Mouse (Mus musculus) midbrain, embryonic 10.5 days (tissue): ENCODE measurements around the gene Naa38. TPM values are rescaled to one million over a fixed set of nuclear protein-coding genes. Genes with fewer than 3 reads are reported as not detected.
A peak's percentile ranks its signal among the peaks of the same experiment; 100 is the strongest.
"Not testable (repeated sequence)": the region's sequence is repeated elsewhere in the genome, so short reads cannot be mapped to it uniquely, and the experiment has no call there.

Experiments used
- DNase-seq: peaks from one replicate; pipeline ENCODE4 v3.0.0-alpha.2; 2017; ENCODE audit warnings: low spot score
- H3K27ac ChIP-seq: fragments of 300-500 bp; sonication (generic); replicated peaks from 2 replicates; pipeline ENCODE4 v1.5.1; 2016; ENCODE audit warnings: mild to moderate bottlenecking
- H3K27me3 ChIP-seq: fragments of 300-500 bp; sonication (generic); 2 replicates; pipeline ENCODE4 v1.6.1; 2016; ENCODE audit warnings: low read depth, mild to moderate bottlenecking; ENCODE audit not compliant: poor library complexity, severe bottlenecking
- H3K36me3 ChIP-seq: fragments of 300-500 bp; sonication (generic); 2 replicates; pipeline ENCODE4 v1.6.1; 2016; ENCODE audit warnings: mild to moderate bottlenecking, moderate library complexity
- H3K4me1 ChIP-seq: fragments of 300-500 bp; sonication (generic); 2 replicates; pipeline ENCODE4 v1.6.1; 2016
- H3K4me3 ChIP-seq: fragments of 300-500 bp; sonication (generic); 2 replicates; pipeline ENCODE4 v1.5.1; 2016; ENCODE audit warnings: mild to moderate bottlenecking, moderate library complexity
- H3K9me3 ChIP-seq: fragments of 300-500 bp; sonication (generic); replicated peaks from 2 replicates; pipeline ENCODE4 v1.6.1; 2016; ENCODE audit warnings: mild to moderate bottlenecking
- WGBS: fragments of 180-500 bp; shearing (Covaris S2); methylation state at CpG from one replicate; pipeline ENCODE4 v1.1.7; 2016; 5-methylcytosine and 5-hydroxymethylcytosine counted together
- polyA plus RNA-seq: library from polyadenylated mRNA; unstranded; fragments of >200 nt; fragmentation: Nextera tagmentation; extraction: Ambion mirVana; gene quantifications from 2 replicates; pipeline ENCODE4 v1.2.1, GENCODE M21; 2016

The Naa38 gene
- polyA plus RNA-seq: 145 and 146 TPM in 2 replicates

DNA sequence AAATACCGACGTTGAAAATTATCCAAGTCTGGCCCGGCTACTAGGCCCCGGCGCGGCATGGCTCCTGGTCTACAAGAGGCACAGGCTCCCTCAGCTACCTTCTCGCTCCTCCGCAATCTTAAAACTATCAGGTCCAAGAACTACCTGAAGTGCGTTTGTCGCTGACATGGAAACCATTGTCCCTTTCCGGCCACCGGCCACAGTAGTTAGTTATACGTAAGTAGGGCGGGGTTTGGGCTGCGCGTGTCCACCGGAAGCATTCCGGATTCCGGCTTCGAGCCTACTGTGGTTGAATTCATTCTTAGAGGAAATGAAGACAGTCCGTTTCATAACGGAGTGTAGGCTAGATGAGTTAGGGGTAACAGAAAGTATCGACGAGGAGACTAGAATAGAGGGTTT lies at the start of gene Naa38, which contains the start of gene Cyb5d1:
Naa38 (plus strand) TSS at position 253 of the 399 bp plus-strand sequence.
Cyb5d1 (minus strand) TSS at position 397 of the 399 bp plus-strand sequence.
- Histone ChIP-seq H3K4me3 (peak within 1 kb of the TSS; percentile 63), H3K27ac (peak within 1 kb of the TSS; percentile 99), H3K4me1 (peaks cover 51% of the 10 kb centered on the region), H3K36me3 (peaks cover 21% of the 10 kb centered on the region), H3K27me3 (peaks cover 14% of the 10 kb centered on the region)
- WGBS: 2% methylated on average over 24 of the region's 24 CpGs
- peak; percentile 88 for DNase-seq
- not testable (repeated sequence) for H3K9me3 ChIP-seq

DNA sequence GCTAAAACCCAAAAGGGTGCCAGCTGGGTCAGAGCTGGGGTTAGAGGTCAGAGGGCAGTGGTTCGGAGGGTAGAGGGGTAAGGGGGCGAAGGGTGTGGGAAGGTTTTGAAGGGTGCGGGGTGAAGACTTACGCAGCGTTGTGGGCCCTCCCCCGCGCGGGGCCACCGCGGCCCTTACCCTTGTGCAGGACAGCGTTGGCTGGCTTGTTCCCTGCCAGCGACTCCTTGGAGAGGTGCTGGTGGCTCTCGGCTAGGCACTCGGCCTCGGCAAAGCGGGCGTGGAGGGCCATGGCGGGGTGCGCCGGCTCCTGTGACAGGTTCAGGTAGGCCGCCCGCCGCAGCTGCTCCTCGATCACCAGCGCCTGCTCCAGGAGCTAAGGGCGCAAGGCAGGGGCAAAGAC lies 48.8 kb upstream of the Naa38 start:
- Histone ChIP-seq H3K4me1 (peaks cover 5% of the 10 kb centered on the region; the same call in 1 of the 2 replicates), H3K4me3 (no peak overlapping the region), H3K27ac (no peak overlapping the region), H3K36me3 (peaks cover 90% of the 10 kb centered on the region), H3K27me3 (no peaks in the 10 kb centered on the region), H3K9me3 (no peaks in the 10 kb centered on the region)
- DNase-seq: no peak
- whole genome bisulfite sequencing: 85% methylated on average over 26 of the region's 26 CpGs

DNA sequence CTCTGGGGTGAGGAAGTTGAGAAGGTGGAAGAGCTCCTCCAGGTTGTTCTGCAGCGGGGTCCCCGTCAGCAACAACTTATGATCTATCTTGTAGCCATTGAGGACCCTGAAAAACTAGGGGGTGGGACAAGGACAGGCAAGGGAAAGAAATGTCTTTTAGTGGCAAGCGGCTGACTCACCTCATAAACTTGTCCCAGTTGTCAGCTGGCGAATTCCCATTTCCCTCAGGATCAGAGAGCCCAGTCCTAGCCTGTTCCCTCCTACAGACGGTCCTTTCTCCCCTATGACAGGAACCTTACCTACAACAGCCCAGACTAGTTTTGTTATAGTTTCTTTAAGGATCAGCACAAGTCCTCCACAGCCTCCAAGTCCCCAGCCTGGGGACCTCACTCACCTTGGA lies 38.7 kb upstream of the Naa38 start:
- H3K9me3 ChIP-seq: no peaks in the 10 kb centered on the region
- no peak for DNase-seq
- no peak overlapping the region for H3K4me3 ChIP-seq
- WGBS: 94% methylated on average over 5 of the region's 5 CpGs
- no peaks in the 10 kb centered on the region for H3K4me1 ChIP-seq
- H3K27me3 ChIP-seq: no peaks in the 10 kb centered on the region
- H3K27ac ChIP-seq: no peak overlapping the region
- peaks cover 99% of the 10 kb centered on the region for H3K36me3 ChIP-seq

DNA sequence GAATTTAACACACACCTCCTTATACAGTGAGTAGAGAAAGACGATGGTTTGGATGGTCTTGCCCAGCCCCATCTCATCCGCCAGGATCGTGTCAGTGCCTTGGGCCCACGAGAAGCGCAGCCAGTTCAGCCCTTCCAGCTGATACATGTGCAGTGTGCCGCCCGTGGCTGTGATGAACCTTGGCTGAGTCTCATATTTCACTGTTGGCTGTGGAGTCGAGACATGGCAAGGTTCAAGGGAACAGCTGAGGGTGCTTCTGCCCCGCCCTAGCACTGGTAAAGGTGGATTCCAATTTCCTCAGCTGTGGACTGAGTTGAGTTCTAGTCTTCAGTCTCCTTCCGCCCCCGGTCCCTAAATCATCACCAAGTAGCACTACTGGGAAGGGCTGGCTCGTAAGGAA lies 37.6 kb upstream of the Naa38 start:
- Histone ChIP-seq H3K9me3 (no peaks in the 10 kb centered on the region), H3K36me3 (peaks cover 99% of the 10 kb centered on the region), H3K27me3 (no peaks in the 10 kb centered on the region), H3K27ac (no peak overlapping the region), H3K4me3 (no peak overlapping the region), H3K4me1 (peaks cover 6% of the 10 kb centered on the region; the same call in 1 of the 2 replicates)
- 94% methylated on average over 12 of the region's 12 CpGs for WGBS
- DNase-seq: no peak

DNA sequence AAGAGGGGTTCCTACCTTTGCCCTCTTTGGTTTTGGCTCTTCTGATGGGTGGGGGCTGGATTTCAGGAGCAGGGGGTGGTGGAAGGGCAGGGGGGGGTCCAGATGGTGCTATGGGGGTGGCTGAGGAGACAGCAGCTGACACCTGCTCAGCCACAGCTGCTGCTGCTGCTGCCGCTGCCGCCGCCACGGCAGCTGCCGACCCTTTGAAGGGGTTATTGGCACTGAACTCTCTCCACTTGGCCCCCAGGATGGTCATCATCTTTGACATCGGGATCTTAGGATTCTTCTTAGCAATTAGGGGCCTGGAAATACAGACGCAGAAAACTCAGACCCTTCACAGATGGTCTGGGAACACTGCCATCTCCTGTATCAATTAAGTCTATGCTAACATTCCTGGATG lies 33.3 kb upstream of the Naa38 start:
- H3K27ac ChIP-seq: peak overlapping the region; percentile 2; the same call in 1 of the 2 replicates
- WGBS: 82% methylated on average over 7 of the region's 7 CpGs
- no peaks in the 10 kb centered on the region for H3K27me3 ChIP-seq
- H3K4me3 ChIP-seq: no peak overlapping the region
- no peak for DNase-seq
- H3K36me3 ChIP-seq: peaks cover 75% of the 10 kb centered on the region
- H3K4me1 ChIP-seq: peaks cover 37% of the 10 kb centered on the region
- no peaks in the 10 kb centered on the region for H3K9me3 ChIP-seq

DNA sequence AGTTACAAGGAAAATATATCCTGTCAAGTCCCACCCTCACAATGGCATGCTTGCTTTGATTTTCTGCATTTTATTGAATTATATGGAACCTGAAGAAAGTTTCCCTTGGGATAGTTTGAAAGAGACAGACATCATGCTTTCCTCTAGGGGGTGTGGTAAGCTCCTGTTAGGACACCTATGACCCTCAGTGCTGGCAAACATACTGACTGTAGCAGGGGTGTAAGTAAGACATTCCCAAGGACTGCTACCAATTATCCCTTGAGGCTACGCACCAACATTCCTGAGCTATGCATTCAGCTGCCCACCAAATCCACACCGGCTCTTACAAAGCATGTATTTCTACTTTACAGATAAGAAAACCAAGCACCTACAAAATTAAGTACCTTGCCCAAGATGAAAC lies 32.8 kb upstream of the Naa38 start:
- H3K27me3 ChIP-seq: no peaks in the 10 kb centered on the region
- no peak overlapping the region for H3K27ac ChIP-seq
- DNase-seq: no peak
- H3K4me3 ChIP-seq: no peak overlapping the region
- H3K4me1 ChIP-seq: peaks cover 42% of the 10 kb centered on the region
- peaks cover 70% of the 10 kb centered on the region for H3K36me3 ChIP-seq
- 73% methylated on average over 2 of the region's 2 CpGs for WGBS
- no peaks in the 10 kb centered on the region for H3K9me3 ChIP-seq

DNA sequence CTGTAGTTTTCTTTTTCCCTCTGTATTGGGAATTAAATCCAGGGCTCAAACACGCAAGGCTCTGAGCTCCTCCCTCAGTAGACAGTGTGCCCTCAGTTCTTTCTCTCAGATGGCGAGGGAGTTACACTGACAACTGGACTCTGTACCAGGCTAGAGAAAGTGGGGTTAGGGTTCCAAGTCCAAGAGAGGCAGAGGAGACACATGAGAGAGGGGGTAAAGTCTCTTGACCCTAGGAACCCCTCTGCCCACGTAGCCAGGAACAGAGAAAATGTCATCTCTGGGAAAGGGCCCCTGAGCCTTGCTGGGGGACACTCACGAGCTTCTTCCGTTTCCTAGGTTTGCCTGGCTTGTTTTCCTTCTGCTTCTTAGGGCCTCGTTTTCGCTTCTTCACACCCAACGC lies 30.9 kb upstream of the Naa38 start:
- WGBS: 52% methylated on average over 8 of the region's 8 CpGs
- Histone ChIP-seq H3K4me1 (peaks cover 54% of the 10 kb centered on the region), H3K9me3 (no peaks in the 10 kb centered on the region), H3K4me3 (peak overlapping the region; percentile 97; the same call in 1 of the 2 replicates), H3K27me3 (no peaks in the 10 kb centered on the region), H3K36me3 (peaks cover 51% of the 10 kb centered on the region), H3K27ac (peak overlapping the region; percentile 100; the same call in 1 of the 2 replicates)
- no peak for DNase-seq

DNA sequence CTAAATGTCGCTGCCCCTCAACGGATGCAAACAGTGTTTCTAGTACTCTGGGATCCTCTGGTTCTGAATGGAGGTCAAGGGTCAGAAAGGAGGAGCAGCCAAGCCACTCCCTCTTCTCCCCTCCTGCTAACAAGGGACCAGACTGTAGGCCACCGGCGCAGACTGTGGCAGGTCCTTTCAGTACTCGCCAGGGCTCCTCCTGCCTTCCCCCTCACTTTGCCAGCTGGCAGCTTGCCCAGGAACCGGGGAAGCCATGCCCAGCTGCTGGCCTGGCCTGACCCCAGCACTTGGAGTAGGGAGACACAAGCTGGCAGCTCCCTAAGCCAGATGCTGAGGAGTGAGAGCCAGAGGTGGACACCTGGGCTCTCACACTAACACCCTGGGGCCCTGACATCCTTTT lies 30.4 kb upstream of the Naa38 start:
- H3K4me3 ChIP-seq: peak overlapping the region; percentile 97
- H3K36me3 ChIP-seq: peaks cover 46% of the 10 kb centered on the region
- peak; percentile 64 for DNase-seq
- H3K27me3 ChIP-seq: no peaks in the 10 kb centered on the region
- H3K27ac ChIP-seq: peak overlapping the region; percentile 100
- WGBS: 2% methylated on average over 6 of the region's 6 CpGs
- no peaks in the 10 kb centered on the region for H3K9me3 ChIP-seq
- H3K4me1 ChIP-seq: peaks cover 60% of the 10 kb centered on the region

DNA sequence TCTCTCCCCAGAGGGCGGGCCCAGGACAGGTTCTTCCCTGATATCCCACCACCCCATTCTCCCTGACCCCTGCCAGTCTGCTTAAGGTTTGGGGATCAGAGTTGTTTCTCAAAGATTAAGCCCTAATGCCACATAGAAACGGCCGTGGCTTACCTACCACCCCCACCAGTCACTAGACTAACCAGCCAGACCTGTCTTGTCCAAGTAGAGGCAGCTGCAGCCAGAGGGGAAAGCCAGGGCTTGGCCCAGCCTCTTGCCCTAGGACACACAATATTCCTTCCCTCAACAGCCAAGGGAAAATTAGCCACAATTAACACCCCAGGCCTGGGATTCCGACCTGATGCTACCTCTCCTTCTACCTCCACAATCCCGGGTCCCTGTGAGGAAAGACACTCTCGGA lies 29.6 kb upstream of the Naa38 start:
- peaks cover 68% of the 10 kb centered on the region for H3K4me1 ChIP-seq
- DNase-seq: no peak
- peak overlapping the region; percentile 100 for H3K27ac ChIP-seq
- no peaks in the 10 kb centered on the region for H3K27me3 ChIP-seq
- peak overlapping the region; percentile 97 for H3K4me3 ChIP-seq
- no peaks in the 10 kb centered on the region for H3K9me3 ChIP-seq
- H3K36me3 ChIP-seq: peaks cover 38% of the 10 kb centered on the region
- 28% methylated on average over 6 of the region's 6 CpGs for WGBS

DNA sequence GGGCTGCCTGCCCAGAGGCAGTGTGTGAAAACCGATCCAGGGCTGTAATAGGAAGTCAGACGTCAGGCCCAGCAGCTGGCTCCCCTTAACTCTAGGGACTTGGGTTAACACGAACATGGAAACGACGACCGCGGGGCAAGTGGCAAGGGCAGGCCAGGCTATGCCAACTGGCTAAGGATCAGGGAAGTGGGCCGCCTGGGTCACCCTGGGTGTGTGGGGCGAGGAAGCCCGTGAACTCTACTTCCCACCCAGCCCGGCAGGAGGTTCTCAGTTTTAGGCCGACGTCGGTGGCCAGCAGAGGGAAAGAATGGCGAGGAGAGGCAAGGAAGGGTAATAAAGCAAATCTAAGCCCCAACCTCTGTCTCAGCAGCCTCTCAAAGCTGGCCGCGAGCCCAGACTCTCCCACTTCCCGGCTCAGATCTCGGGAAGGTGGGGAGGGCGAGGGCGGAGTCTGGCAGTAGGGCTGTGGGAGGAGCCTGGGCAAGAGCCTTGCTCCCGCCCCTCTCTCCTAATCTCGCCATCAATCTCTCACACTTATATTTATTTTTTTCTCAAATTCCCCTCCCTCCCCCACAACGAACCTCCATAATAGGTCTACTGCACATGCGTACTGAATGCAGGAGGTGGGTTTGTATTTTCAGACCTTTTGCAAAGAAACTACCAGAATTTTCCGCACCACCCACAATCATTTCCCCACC lies 29.0 kb upstream of the Naa38 start:
- H3K36me3 ChIP-seq: peaks cover 32% of the 10 kb centered on the region
- H3K27ac ChIP-seq: peak overlapping the region; percentile 100
- no peaks in the 10 kb centered on the region for H3K27me3 ChIP-seq
- no peaks in the 10 kb centered on the region for H3K9me3 ChIP-seq
- peaks cover 74% of the 10 kb centered on the region for H3K4me1 ChIP-seq
- peak overlapping the region; percentile 97 for H3K4me3 ChIP-seq
- WGBS: under 1% methylated on average over 26 of the region's 26 CpGs
- peak; percentile 90 for DNase-seq

DNA sequence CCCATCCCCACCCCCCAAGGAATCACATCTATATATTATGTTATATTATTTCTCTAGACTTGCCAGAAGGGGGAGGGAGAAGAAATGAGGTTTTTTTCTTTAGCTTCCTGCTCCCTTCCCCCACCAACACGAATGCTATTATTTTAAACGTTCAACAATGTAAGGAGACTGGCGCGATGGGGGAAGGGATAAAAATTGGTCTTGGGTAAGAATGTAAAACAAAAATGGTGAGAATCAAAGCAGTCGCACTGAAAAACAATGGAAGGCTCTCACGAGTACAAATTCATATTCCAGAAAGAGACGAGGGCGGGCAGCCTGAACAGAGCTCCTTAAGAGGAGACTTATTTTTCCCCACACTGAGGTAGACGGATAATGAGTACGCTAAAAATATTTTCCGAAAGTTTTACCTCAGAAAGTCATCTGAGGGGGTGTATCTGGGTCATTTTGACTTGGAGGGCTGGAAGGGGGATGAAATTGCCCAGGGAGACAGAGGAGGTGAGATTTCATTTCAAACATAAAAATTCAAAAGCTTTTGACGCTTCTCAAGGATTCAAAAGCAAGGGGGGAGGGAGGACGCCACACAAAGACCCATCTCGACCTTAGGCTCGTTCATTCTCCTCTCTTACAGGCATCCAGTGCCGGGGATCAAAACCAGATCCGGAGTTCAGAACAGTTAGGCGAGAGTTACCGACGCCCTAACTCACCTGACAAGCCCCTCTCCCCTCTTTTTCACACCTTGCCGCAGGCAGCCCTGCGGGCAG lies 28.3 kb upstream of the Naa38 start:
- Histone ChIP-seq H3K4me1 (peaks cover 79% of the 10 kb centered on the region), H3K27ac (peak overlapping the region; percentile 100), H3K9me3 (no peaks in the 10 kb centered on the region), H3K27me3 (no peaks in the 10 kb centered on the region), H3K36me3 (peaks cover 27% of the 10 kb centered on the region), H3K4me3 (peak overlapping the region; percentile 97)
- WGBS: under 1% methylated on average over 22 of the region's 22 CpGs
- DNase-seq: peak; percentile 46

DNA sequence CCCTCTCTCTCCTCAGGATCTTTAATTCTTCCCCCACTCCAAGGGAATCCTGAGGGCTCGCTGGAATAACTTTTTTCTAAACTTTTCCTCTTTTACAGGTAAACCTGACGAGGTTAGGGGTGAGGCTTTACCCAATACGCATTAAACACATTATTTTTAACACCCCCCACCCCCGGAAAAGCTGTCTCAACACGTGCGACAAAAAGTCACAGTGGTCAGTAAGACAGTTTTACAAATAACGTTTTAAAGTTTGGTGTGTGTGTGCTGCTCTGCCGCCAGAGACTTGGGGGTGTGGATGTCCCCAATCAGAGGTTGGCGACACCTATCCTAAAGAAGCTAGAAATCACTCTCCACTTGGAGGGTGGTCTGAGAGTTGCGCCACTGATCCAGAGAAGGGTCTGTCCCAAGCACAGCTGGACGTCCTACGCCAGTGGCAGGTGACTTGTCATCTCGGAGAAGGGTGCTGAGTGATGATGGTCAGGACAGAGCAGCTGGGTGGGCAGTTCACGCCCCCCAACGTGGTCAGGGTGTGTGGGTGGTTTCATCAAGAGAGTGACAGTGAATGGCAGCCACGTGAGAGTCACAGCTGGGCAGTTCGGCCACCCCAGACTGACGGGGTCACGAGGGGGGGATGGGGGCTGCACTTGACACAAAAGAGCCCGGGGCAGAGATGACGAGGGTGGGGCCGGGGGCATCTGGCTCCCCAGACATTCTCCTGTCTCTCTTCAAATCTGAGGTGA lies 27.5 kb upstream of the Naa38 start:
- H3K4me1 ChIP-seq: peaks cover 82% of the 10 kb centered on the region
- 1% methylated on average over 22 of the region's 22 CpGs for WGBS

More for the DNA sequence above, 27.5 kb upstream of the Naa38 start:
- Histone ChIP-seq H3K36me3 (peaks cover 27% of the 10 kb centered on the region), H3K4me3 (peak overlapping the region; percentile 97), H3K27me3 (no peaks in the 10 kb centered on the region), H3K27ac (peak overlapping the region; percentile 100), H3K9me3 (no peaks in the 10 kb centered on the region)
- DNase-seq: peak; percentile 85
